In genomic region chr12:25176565-25176964, GRCm38 (mm10) we compare ENCODE assay signal across 18 mouse cellular contexts.
DNase-seq lines count a peak whose midpoint lies in the region; ATAC-seq and TF ChIP-seq lines count a peak whose summit lies in the region.
"Had no signal": no experiment of that assay in that cellular context is flagged by ENCODE, and none has a peak within 500 bp of the region (broad histone marks: within the 10 kb centered on the region; RNA-seq: fewer than 3 reads in every experiment).

No protein-coding gene starts in this region.

- no peaks in the 10 kb centered on the region for H3K9me3 ChIP-seq in stomach, postnatal 0 days (ENCODE audit: control insufficient read depth, low read length)
- H3K9me3 ChIP-seq: embryonic facial prominence, embryonic 10.5 days; embryonic facial prominence, embryonic 12.5 days; forebrain, embryonic 13.5 days; forebrain, embryonic 15.5 days had no signal

- WGBS in liver, adult 2 months = 19% methylated on average over 3 of the region's 3 CpGs
- 47% methylated on average over 3 of the region's 3 CpGs for WGBS in stomach, postnatal 0 days

- H3K4me1 ChIP-seq in liver, adult 2 months (ENCODE audit: control insufficient read depth, insufficient read depth, low read length) = peaks cover 11% of the 10 kb centered on the region
- H3K4me1 ChIP-seq in stomach, postnatal 0 days (replicated peaks; ENCODE audit: control insufficient read depth, insufficient read depth) = no peaks in the 10 kb centered on the region; the same call in 1 of the 2 replicates
- H3K4me1 ChIP-seq: embryonic facial prominence, embryonic 12.5 days; forebrain, embryonic 15.5 days had no signal

- TF ChIP-seq CTCF in liver, adult 2 months (IDR thresholded peaks at IDR 0.05; ENCODE audit: low read depth, low read length) = no peak
- no peak for TF ChIP-seq CTCF in stomach, postnatal 0 days (IDR thresholded peaks at IDR 0.05; ENCODE audit: low read depth)

- H3K9ac ChIP-seq in liver, adult 2 months (ENCODE audit: low read depth, low read length) = no peak overlapping the region
- H3K9ac ChIP-seq in stomach, postnatal 0 days (ENCODE audit: low read length) = no peak overlapping the region
- H3K9ac ChIP-seq: embryonic facial prominence, embryonic 12.5 days; forebrain, embryonic 13.5 days; forebrain, embryonic 15.5 days had no signal

- H3K36me3 ChIP-seq in liver, adult 2 months (ENCODE audit: control insufficient read depth, insufficient read depth, low read length) = no peaks in the 10 kb centered on the region
- no peaks in the 10 kb centered on the region for H3K36me3 ChIP-seq in stomach, postnatal 0 days (ENCODE audit: control insufficient read depth, insufficient read depth, low read length)
- H3K36me3 ChIP-seq: embryonic facial prominence, embryonic 10.5 days; embryonic facial prominence, embryonic 12.5 days; forebrain, embryonic 15.5 days had no signal

- H3K27me3 ChIP-seq in liver, adult 2 months (ENCODE audit: control insufficient read depth, insufficient read depth, low read length) = no peaks in the 10 kb centered on the region
- no peaks in the 10 kb centered on the region for H3K27me3 ChIP-seq in stomach, postnatal 0 days (ENCODE audit: control insufficient read depth, insufficient read depth, low read length)
- H3K27me3 ChIP-seq: embryonic facial prominence, embryonic 12.5 days; forebrain, embryonic 13.5 days; forebrain, embryonic 15.5 days had no signal

- no peak overlapping the region for H3K4me2 ChIP-seq in stomach, postnatal 0 days (replicated peaks; ENCODE audit: low read depth)
- H3K4me2 ChIP-seq: embryonic facial prominence, embryonic 12.5 days; forebrain, embryonic 13.5 days; forebrain, embryonic 15.5 days had no signal

- DNase-seq in liver, adult 2 months (ENCODE audit: extremely low read depth, low read depth, low spot score) = peak; percentile 89
- DNase-seq in liver = no peak
- DNase-seq in urinary bladder, postnatal 14 days (ENCODE audit: low spot score) = peak; percentile 38
- no peak for DNase-seq in urinary bladder, postnatal 25 days (ENCODE audit: low spot score)
- DNase-seq in stomach, postnatal 0 days (ENCODE audit: low spot score) = peak; percentile 45
- no peak for DNase-seq in spleen, postnatal 36 days (ENCODE audit: low spot score in 2 of 2)
- DNase-seq: adrenal gland, adult 2 months; adrenal gland, postnatal 10 days; adrenal gland, postnatal 25 days; cerebellum, adult 11-12 months; cerebellum, adult 2 months; cerebellum, adult 9-10 months; cerebellum, postnatal 10 days; cerebellum, postnatal 25 days had no signal

- no peak for TF ChIP-seq EP300 in stomach, postnatal 0 days (optimal IDR thresholded peaks at IDR 0.05)

- H3K79me2 ChIP-seq in liver, adult 2 months (ENCODE audit: control insufficient read depth, insufficient read depth, low read length) = no peaks in the 10 kb centered on the region

- no peak for ATAC-seq in stomach, postnatal 0 days (ENCODE audit: low FRiP score, low TSS enrichment)
- ATAC-seq: forebrain, embryonic 13.5 days; forebrain, embryonic 15.5 days had no signal

- TF ChIP-seq POLR2A in liver, adult 2 months (IDR thresholded peaks at IDR 0.05; ENCODE audit: extremely low read depth, insufficient read depth, low read length) = no peak

- no peak overlapping the region for H3K4me3 ChIP-seq in liver, adult 2 months (ENCODE audit: insufficient read depth, low read depth, low read length)
- H3K4me3 ChIP-seq in stomach, postnatal 0 days (ENCODE audit: low read depth, low read length) = no peak overlapping the region
- H3K4me3 ChIP-seq: embryonic facial prominence, embryonic 10.5 days; embryonic facial prominence, embryonic 12.5 days; forebrain, embryonic 13.5 days; forebrain, embryonic 15.5 days had no signal

- no peak overlapping the region for H3K27ac ChIP-seq in liver, adult 2 months (replicated peaks; ENCODE audit: insufficient read depth, low read depth, low read length)
- H3K27ac ChIP-seq in stomach, postnatal 0 days (replicated peaks) = no peak overlapping the region; the same call in 1 of the 2 replicates
- H3K27ac ChIP-seq: embryonic facial prominence, embryonic 10.5 days; embryonic facial prominence, embryonic 12.5 days; forebrain, embryonic 13.5 days; forebrain, embryonic 15.5 days had no signal

Comparison
In these comparisons a context has a peak if more than half of its experiments do, and no peak if none do; other contexts are left out.
1. DNase-seq: peak in liver, adult 2 months (single experiment), urinary bladder, postnatal 14 days (single experiment) and stomach, postnatal 0 days (single experiment); none in liver (single experiment), urinary bladder, postnatal 25 days (single experiment) and spleen, postnatal 36 days (0 of 2).